24 mouse cellular contexts compared by ENCODE assay signal in the genomic region with DNA sequence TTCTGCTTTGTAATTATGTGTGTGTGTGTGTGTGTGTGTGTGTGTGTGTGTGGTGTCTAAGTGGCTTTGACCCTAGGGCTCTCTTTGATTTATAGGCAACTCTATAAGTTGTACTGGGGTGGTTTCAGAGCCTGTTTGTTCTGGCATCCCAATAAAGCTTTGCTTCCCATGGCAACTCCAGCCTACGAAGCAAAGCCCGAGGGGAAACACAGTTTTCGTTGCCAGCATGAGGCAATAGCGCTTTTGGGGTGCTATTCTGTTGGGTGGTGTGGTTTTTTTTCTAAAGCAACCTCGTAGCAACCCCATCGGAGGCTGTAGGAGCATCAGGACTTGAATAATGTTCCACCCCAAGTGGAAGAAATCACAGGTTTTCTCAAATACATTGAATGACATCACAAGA.
"Had no signal": no experiment of that assay in that cellular context is flagged by ENCODE, and none has a peak within 500 bp of the region (broad histone marks: within the 10 kb centered on the region; RNA-seq: fewer than 3 reads in every experiment).

No protein-coding gene starts in this region.

- H3K9me3 ChIP-seq: limb, embryonic 15.5 days; midbrain, embryonic 10.5 days; midbrain, embryonic 13.5 days; neural tube, embryonic 13.5 days; stomach, embryonic 15.5 days had no signal

- H3K4me3 ChIP-seq: limb, embryonic 15.5 days; megakaryocyte, embryonic 14.5 days; midbrain, embryonic 10.5 days; midbrain, embryonic 13.5 days; myocyte; neural tube, embryonic 13.5 days; stomach, embryonic 15.5 days had no signal

- H3K9ac ChIP-seq: limb, embryonic 15.5 days; liver, embryonic 14.5 days; liver, postnatal 0 days; lung, embryonic 14.5 days; midbrain, embryonic 13.5 days; neural tube, embryonic 13.5 days; stomach, embryonic 15.5 days had no signal

- H3K4me2 ChIP-seq: limb, embryonic 15.5 days; liver, embryonic 11.5 days; lung, embryonic 14.5 days; midbrain, embryonic 13.5 days; neural tube, embryonic 13.5 days; stomach, embryonic 15.5 days had no signal

- H3K36me3 ChIP-seq: limb, embryonic 15.5 days; midbrain, embryonic 10.5 days; midbrain, embryonic 13.5 days; neural tube, embryonic 13.5 days; stomach, embryonic 15.5 days had no signal

- H3K4me1 ChIP-seq: megakaryocyte, embryonic 14.5 days; neural tube, embryonic 13.5 days; stomach, embryonic 15.5 days had no signal

- H3K27me3 ChIP-seq: limb, embryonic 15.5 days; megakaryocyte, embryonic 14.5 days; midbrain, embryonic 13.5 days; neural tube, embryonic 13.5 days; stomach, embryonic 15.5 days had no signal

- ATAC-seq: intestine, postnatal 0 days; liver, postnatal 0 days; lung, postnatal 0 days; midbrain, embryonic 13.5 days; midbrain, embryonic 16.5 days had no signal

- H3K27ac ChIP-seq: kidney, postnatal 0 days; limb, embryonic 15.5 days; liver, embryonic 14.5 days; midbrain, embryonic 10.5 days; midbrain, embryonic 13.5 days; neural tube, embryonic 13.5 days; stomach, embryonic 15.5 days had no signal

- DNase-seq: kidney, adult 2 months; kidney, postnatal 25 days; liver, postnatal 0 days; lung, embryonic 14.5 days; lung, postnatal 36 days; retina, postnatal 1 day; right cerebral cortex, postnatal 25 days; spleen, adult 18-20 months; thymus, adult 2 months; thymus, postnatal 14 days; thymus, postnatal 4 days had no signal
